Mouse (Mus musculus) embryo, embryonic 11 days (tissue): Measurements from ENCODE around the gene Miga1.

Source experiments
- DNase-seq: peaks from one replicate; pipeline ENCODE4 v3.0.0-alpha.2; 2015

Gene Miga1

GRCm38 (mm10) chr3:152241098-152241497 is 99.1 kb downstream of the Miga1 start:
- DNase-seq = no peak

DNA sequence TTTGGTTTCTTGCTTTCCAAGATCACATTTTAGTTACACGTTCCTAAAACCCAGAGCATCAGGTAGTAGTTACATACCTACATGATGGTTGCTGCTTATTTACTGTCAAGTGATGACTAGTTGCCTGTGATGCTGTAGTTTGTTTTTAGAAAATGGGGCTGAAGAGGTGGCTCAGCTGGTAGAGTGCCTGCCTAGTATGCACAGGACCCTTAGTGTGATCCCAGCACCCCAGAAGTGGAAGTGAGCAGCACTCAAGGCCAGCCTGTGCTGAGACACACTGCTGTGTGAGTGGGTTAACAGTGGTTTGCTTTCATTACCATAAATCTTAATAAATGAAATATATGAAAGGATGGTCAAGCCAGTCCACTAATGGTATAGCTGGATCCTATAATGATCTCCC is 100.6 kb downstream of the Miga1 start:
- DNase-seq = no peak

DNA sequence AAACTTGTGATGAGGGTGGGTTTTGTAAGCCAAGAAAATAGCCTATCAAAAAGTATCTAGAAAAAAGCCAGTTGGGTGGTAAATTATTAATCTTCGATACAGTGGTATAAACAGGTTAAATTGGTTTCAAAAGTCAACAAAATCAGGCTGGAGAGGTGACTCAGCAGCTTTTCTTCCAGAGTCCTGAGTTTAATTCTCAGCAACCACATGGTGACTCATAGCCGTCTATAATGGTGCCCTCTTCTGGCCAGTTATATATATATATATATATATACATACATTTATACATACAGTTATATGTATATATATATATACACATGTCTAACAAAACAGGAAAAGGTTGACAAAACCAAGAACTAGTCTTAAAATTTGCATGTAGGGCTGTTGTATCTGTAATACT is 101.4 kb downstream of the Miga1 start:
- peak; percentile 33 for DNase-seq

DNA sequence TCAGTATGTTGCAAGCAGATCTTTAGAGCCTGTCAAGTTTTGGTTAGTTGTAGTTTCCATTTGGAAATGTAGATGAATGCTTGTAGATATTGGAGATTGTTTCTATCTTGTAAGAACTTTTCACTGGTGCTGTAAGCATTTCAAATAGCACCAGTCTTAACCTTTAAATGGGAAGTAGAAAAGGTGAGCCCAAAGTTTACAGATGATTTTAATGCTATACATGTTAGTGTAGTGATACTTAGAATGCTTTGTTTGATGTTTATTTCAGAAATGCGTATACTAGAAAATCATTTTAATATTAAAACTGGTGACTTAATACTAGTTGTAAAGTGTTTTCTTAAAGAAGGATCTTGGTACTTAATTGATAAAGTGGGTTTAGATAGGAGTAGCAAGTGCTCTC is 104.4 kb downstream of the Miga1 start:
- DNase-seq = no peak

GRCm38 (mm10) chr3:152235238-152235637 is 105.0 kb downstream of the Miga1 start:
- DNase-seq = no peak

DNA sequence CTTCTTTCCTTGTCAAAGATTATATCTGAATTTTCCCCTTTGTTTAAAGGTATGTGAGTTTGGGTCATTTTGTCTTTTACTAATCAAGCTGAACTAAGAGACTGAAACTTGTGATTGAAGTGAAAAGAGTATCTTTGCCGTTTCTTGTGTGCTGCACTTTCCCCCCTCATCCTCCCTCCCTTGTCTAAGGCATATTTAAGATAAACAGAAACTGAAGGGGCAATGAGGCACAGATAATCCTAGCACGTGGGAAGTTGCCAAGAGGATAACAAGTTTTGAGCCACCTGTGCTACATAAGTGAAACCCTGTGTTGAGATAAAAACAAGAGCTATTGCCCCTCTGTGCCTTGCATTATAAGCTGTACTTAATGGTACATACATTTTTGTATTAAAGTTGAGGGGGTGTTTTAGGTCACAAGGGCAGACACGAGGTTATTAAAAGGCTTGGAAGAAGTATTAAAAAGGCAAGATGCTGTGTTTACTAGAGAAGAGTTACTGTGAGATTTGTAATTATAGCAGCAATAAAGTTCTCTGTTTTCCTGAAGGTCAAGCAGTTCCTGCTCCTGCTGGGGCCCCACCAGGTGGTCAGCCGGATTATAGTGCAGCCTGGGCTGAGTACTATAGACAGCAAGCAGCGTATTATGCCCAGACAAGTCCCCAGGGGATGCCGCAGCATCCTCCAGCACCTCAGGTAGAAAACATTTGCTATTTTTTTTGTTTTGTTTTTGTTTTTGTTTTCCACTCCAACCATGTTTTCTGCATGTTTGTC is 108.7 kb downstream of the Miga1 start:
- DNase-seq = no peak

DNA sequence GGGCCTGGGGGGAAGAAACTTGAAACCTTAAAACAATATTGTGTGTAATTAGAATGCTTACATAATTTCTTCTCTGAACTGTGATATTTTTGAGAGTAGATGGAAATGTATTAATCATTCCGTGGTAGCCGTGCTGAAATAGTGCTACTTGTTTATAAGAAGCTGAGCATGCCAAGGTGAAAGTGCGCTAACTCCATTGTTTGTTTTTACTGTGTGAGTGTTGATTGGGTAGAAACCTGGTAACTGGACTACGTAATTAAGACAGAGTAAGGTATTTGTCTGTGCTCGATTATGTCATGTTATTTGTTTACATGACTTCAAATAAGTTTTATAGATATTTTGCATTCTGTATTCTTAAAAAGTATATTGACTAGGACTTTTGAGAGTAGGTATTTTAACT is 110.9 kb downstream of the Miga1 start:
- no peak for DNase-seq

- no peak for DNase-seq
Measured at GRCm38 (mm10) chr3:152228843-152229242, 111.4 kb downstream of the Miga1 start.

DNA sequence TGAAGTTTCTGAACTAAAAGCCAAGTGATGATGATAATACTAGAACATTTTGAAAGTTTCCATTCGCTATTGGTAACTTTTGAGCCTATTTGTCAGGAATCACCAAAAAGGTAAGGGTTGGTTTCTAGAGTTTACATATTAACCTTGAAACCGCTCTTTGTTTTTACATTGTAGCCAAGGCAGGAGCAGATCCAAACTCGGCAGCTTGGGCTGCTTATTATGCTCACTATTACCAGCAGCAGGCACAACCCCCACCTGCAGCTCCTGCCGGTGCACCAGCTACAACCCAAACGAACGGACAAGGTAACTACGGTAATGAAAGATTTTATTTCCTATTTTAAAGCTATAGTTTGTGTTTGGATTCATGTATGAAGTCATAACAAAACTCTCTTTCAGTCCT is 114.3 kb downstream of the Miga1 start:
- DNase-seq = no peak

GRCm38 (mm10) chr3:152224918-152225317 is 115.3 kb downstream of the Miga1 start:
- no peak for DNase-seq
